ENCODE assay signal across 13 mouse cellular contexts in the genomic region with DNA sequence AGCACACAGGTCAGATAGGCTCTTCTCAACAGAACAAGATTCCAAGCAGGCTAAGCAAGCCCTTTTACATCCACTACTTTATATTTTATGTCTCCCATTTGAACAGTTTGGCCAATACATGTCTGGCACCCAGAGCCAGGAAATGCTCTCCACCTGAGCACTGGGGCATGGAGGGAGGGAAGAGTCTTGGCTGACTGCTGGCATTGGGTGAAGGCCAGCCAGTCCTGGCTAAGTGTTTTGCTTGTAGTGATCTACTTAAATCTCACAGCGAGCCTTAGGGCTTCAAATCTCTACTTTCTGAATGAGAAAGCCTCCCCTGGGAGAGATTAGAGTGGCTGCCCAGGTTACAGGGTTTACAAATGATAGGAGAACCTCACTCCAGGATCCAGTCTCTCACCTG.
"Had no signal": no experiment of that assay in that cellular context is flagged by ENCODE, and none has a peak within 500 bp of the region (broad histone marks: within the 10 kb centered on the region; RNA-seq: fewer than 3 reads in every experiment).

No protein-coding gene starts in this region.

- ATAC-seq: inflammation-experienced regulatory T-cells, adult 6 months; intestine, embryonic 16.5 days had no signal

- H3K27me3 ChIP-seq: limb, embryonic 13.5 days; liver, embryonic 13.5 days had no signal

- H3K9me3 ChIP-seq: limb, embryonic 13.5 days; liver, embryonic 13.5 days had no signal

- H3K36me3 ChIP-seq: limb, embryonic 13.5 days; liver, embryonic 13.5 days had no signal

- H3K27ac ChIP-seq: kidney, postnatal 0 days; limb, embryonic 13.5 days; liver, embryonic 13.5 days had no signal

- H3K4me2 ChIP-seq: limb, embryonic 13.5 days; liver, embryonic 13.5 days; midbrain, embryonic 11.5 days had no signal

- H3K9ac ChIP-seq: limb, embryonic 13.5 days; liver, embryonic 13.5 days had no signal

- DNase-seq: left cerebral cortex, postnatal 4 days; liver, embryonic 13.5 days; lung, adult 2 months; lung, postnatal 14 days; lung, postnatal 4 days; midbrain, embryonic 14.5 days; thymus, adult 18-20 months; thymus, postnatal 36 days had no signal

- H3K4me1 ChIP-seq: liver, embryonic 13.5 days had no signal

- H3K4me3 ChIP-seq: limb, embryonic 13.5 days; liver, embryonic 13.5 days had no signal
